Mouse (Mus musculus) heart, embryonic 12.5 days (tissue): ENCODE results near the gene Cmtm5. TPM values are rescaled to one million over a fixed set of nuclear protein-coding genes. Genes with fewer than 3 reads are reported as not detected.
"Not testable (repeated sequence)": the region's sequence is repeated elsewhere in the genome, so short reads cannot be mapped to it uniquely, and the experiment has no call there.

Experiments used
- ATAC-seq: fragments of 200-750 bp; cut with Nextera tagmentation; 2 replicates; pipeline ENCODE4 v1.8.0; 2017; ENCODE audit warnings: moderate TSS enrichment, moderate library complexity; ENCODE audit not compliant: insufficient number of reproducible peaks, low FRiP score
- H3K27ac ChIP-seq: fragments of 300-500 bp; sonication (generic); 2 replicates; pipeline ENCODE4 v1.5.1; 2016; ENCODE audit warnings: mild to moderate bottlenecking, moderate library complexity; ENCODE audit not compliant: poor library complexity, severe bottlenecking
- H3K27me3 ChIP-seq: fragments of 300-500 bp; sonication (generic); replicated peaks from 2 replicates; pipeline ENCODE4 v1.6.1; 2016; ENCODE audit warnings: mild to moderate bottlenecking, moderate library complexity
- H3K36me3 ChIP-seq: fragments of 300-500 bp; sonication (generic); 2 replicates; pipeline ENCODE4 v1.6.1; 2016; ENCODE audit warnings: mild to moderate bottlenecking, moderate library complexity
- H3K4me1 ChIP-seq: fragments of 300-500 bp; sonication (generic); replicated peaks from 2 replicates; pipeline ENCODE4 v1.6.1; 2016; ENCODE audit warnings: mild to moderate bottlenecking
- H3K4me2 ChIP-seq: fragments of 300-500 bp; sonication (generic); 2 replicates; pipeline ENCODE4 v1.6.1; 2016; ENCODE audit warnings: mild to moderate bottlenecking, moderate library complexity
- H3K4me3 ChIP-seq: fragments of 300-500 bp; sonication (generic); 2 replicates; pipeline ENCODE4 v1.5.1; 2016; ENCODE audit warnings: mild to moderate bottlenecking
- H3K9ac ChIP-seq: fragments of 300-500 bp; sonication (generic); 2 replicates; pipeline ENCODE4 v1.6.1; 2016; ENCODE audit warnings: mild to moderate bottlenecking, moderate library complexity
- H3K9me3 ChIP-seq: fragments of 300-500 bp; sonication (generic); replicated peaks from 2 replicates; pipeline ENCODE4 v1.6.1; 2016; ENCODE audit warnings: mild to moderate bottlenecking, moderate library complexity
- WGBS: fragments of 180-500 bp; shearing (Covaris S2); methylation state at CpG from one replicate; pipeline ENCODE4 v1.1.7; 2016; 5-methylcytosine and 5-hydroxymethylcytosine counted together
- polyA plus RNA-seq: library from polyadenylated mRNA; unstranded; fragments of >200 nt; fragmentation: Nextera tagmentation; extraction: Ambion mirVana; gene quantifications from 2 replicates; pipeline ENCODE4 v1.2.1, GENCODE M21; 2016

The Cmtm5 gene
- polyA plus RNA-seq, 1 experiment from 2014 or later = 0.89 TPM

DNA sequence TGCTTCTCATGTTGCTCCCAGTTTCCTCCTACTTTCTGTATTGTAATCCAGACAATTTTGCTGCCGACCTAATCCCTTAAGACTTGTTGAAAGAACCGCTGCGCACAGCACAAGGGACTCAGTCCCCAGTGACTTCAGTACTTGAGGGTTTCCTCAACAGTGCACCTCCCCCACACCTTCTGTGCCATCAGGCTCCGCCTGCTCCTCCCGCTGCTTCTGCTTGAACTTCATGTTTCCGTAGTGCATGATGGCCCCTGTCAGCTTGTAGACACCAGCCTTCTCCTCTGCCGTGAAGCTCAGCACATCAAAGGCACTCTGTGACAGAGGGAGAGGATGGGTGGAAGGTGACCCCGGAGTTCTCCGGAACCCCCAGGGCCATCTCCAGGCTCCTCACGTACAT, 24.7 kb downstream of the Cmtm5 start:
- ATAC-seq = no peak
- 39% methylated on average over 10 of the region's 10 CpGs for WGBS
- H3K4me1 ChIP-seq = peaks cover 51% of the 10 kb centered on the region
- H3K27me3 ChIP-seq = no peaks in the 10 kb centered on the region
- H3K9ac ChIP-seq = peak overlapping the region; percentile 88
- H3K4me3 ChIP-seq = peak overlapping the region; percentile 61
- H3K27ac ChIP-seq = peak overlapping the region; percentile 94
- H3K36me3 ChIP-seq = peaks cover 82% of the 10 kb centered on the region
- peak overlapping the region; percentile 68 for H3K4me2 ChIP-seq
- no peaks in the 10 kb centered on the region for H3K9me3 ChIP-seq

DNA sequence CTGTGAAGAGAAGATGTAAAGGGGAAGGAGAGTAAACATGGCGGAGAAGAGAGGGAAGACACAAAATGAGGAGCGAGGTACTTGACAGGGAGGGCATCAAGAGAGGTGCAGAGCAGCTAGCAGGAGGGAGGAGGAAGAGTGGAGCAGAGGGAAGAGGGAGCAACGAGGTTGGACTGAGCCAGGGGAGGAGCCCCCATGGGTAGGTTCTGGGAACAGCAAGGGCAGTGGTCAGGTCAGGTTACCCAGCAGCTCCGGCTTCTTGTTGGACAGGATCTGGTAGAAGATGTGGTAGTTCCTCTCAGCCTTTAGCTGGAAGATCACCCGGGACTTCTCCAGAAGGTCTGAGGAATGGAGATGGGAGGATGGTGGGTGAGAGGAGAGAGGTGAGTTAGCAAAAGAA, 25.4 kb downstream of the Cmtm5 start:
- Histone ChIP-seq H3K4me3 (peak overlapping the region; percentile 61), H3K4me1 (peaks cover 48% of the 10 kb centered on the region), H3K27me3 (no peaks in the 10 kb centered on the region), H3K9me3 (no peaks in the 10 kb centered on the region), H3K4me2 (peak overlapping the region; percentile 68), H3K36me3 (peaks cover 76% of the 10 kb centered on the region), H3K27ac (peak overlapping the region; percentile 94), H3K9ac (peak overlapping the region; percentile 88)
- ATAC-seq = no peak
- WGBS = 52% methylated on average over 5 of the region's 5 CpGs

DNA sequence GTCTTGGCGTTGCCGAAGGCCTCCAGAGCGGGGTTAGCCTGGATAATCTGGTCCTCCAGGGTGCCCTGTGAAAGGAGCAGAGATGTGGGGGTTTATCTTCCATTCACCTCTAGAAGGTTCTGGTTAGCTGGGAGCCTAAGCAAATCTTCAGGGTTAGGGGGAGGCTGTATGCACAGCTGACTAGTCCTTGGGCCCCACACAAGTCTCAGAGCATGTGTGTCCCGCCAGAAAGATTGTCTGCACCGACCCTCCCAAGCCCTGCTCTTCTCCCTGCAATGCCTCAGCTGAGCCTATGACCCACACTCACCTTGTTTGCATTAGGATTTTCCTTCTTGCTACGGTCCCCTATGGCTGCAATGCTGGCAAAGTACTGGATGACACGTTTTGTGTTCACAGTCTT, 26.7 kb downstream of the Cmtm5 start:
- peak overlapping the region; percentile 68 for H3K4me2 ChIP-seq
- WGBS = 46% methylated on average over 7 of the region's 7 CpGs
- peaks cover 51% of the 10 kb centered on the region for H3K4me1 ChIP-seq
- peak overlapping the region; percentile 94 for H3K27ac ChIP-seq
- H3K9ac ChIP-seq = peak overlapping the region; percentile 88
- H3K4me3 ChIP-seq = peak overlapping the region; percentile 61
- peaks cover 64% of the 10 kb centered on the region for H3K36me3 ChIP-seq
- no peaks in the 10 kb centered on the region for H3K9me3 ChIP-seq
- H3K27me3 ChIP-seq = no peaks in the 10 kb centered on the region
- no peak for ATAC-seq

DNA sequence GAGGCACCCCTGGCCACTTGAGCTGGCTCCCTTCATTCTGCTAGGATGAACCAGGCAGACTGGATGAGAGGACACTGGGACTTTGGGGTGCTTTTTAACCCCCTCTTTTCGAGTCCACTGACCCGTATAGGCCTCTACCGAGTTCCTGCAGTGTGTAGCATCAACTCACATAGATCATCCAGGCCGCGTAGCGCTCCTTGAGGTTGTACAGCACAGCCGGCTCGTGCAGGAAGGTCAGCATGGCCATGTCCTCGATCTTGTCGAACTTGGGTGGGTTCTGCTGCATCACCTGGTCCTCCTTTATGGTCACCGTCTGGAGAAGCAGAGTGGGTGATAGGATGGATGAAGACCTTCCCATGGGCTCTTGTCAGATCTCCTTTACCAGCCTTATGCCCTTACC, 27.7 kb downstream of the Cmtm5 start:
- H3K4me1 ChIP-seq = peaks cover 55% of the 10 kb centered on the region
- H3K36me3 ChIP-seq = peaks cover 54% of the 10 kb centered on the region
- no peak for ATAC-seq
- WGBS = 67% methylated on average over 11 of the region's 11 CpGs
- peak overlapping the region; percentile 61 for H3K4me3 ChIP-seq
- no peaks in the 10 kb centered on the region for H3K27me3 ChIP-seq
- peak overlapping the region; percentile 88 for H3K9ac ChIP-seq
- peak overlapping the region; percentile 68 for H3K4me2 ChIP-seq
- H3K9me3 ChIP-seq = no peaks in the 10 kb centered on the region
- peak overlapping the region; percentile 94 for H3K27ac ChIP-seq

DNA sequence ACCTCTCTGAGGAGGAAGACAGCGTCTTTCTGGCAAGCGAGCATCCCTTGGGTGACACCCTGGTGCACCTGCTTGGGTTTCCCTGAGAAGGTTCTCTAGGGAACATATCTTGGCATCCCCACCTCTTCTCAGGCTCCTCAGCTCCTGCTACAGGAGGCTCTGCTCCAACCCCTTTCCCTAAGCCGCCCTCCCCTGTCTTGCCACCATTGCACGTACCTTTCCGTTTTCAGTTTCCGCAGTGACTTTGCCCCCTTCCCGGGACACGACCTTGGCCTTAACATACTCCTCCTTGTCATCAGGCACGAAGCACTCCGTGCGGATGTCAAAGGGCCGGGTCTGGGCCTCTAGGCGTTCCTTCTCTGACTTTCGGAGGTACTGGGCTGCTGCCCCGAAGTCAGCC, 29.0 kb downstream of the Cmtm5 start:
- 41% methylated on average over 15 of the region's 15 CpGs for WGBS
- H3K4me3 ChIP-seq = peak overlapping the region; percentile 61
- H3K27me3 ChIP-seq = no peaks in the 10 kb centered on the region
- H3K9me3 ChIP-seq = no peaks in the 10 kb centered on the region
- H3K36me3 ChIP-seq = peaks cover 46% of the 10 kb centered on the region
- peak overlapping the region; percentile 88 for H3K9ac ChIP-seq
- peaks cover 58% of the 10 kb centered on the region for H3K4me1 ChIP-seq
- H3K27ac ChIP-seq = peak overlapping the region; percentile 94
- peak overlapping the region; percentile 68 for H3K4me2 ChIP-seq
- ATAC-seq = no peak

DNA sequence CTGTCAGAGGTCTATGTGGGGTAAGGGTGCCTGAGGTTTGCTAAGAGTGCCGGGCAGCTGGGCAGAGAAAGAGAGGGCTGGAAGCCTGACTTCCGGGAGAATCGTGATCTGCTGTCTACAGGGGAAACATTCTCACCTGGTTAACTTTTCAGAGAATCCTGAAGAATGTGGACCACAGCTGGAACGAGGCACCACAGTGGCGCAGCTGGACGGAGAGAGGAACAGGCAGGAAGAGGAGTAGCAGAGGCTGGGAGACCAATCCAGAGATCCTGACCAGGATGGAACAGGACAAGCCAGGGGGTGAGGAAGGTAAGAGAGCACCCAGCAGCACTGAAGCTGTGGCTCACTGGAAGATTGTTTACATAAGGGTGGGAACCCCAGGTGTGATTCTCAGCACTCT, 29.6 kb downstream of the Cmtm5 start:
- Histone ChIP-seq H3K27ac (peak overlapping the region; percentile 94), H3K9me3 (no peaks in the 10 kb centered on the region), H3K9ac (peak overlapping the region; percentile 88), H3K36me3 (peaks cover 46% of the 10 kb centered on the region), H3K4me2 (peak overlapping the region; percentile 68), H3K4me1 (peaks cover 55% of the 10 kb centered on the region), H3K4me3 (peak overlapping the region; percentile 61), H3K27me3 (no peaks in the 10 kb centered on the region)
- no peak for ATAC-seq
- 42% methylated on average over 6 of the region's 6 CpGs for WGBS

DNA sequence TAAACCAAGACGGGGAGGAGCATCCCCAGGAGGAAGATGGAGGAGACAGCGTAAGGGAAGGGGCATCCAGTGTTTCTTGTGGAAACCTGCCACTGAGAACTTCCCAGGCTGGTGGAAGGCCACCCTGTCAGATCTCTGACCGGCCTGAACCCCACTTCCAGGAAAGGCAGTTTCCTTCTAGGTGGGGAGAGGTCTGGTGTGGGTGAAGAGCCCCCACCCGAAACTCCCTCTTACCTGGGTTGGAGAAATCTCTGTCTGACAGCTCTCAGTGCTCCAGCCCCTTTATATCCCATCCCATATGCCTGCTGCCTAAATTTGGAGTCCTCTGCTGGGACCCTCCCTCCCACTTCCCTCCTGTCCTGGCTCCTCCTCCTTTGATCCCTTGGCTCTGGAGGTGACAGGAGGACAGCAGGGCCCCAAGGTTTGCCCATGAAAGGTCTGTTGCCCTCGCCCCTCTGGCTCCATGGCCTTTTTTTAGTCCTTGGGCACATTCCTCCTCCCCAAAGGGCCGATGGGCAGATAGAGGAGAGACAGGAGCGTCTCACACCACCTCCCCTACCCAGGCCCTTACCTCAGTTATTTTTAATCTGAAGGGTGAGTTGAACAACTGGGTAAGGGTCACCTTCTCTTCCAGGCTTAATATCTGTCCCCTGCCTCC, 30.4 kb downstream of the Cmtm5 start, which contains the start of gene Myh6:
TSS of gene Myh6 (minus strand) at position 608 of the 658 bp plus-strand sequence.
- no peaks in the 10 kb centered on the region for H3K9me3 ChIP-seq
- H3K4me2 ChIP-seq = peak within 1 kb of the TSS; percentile 68
- peak; percentile 55 for ATAC-seq
- WGBS = 41% methylated on average over 7 of the region's 7 CpGs
- peaks cover 52% of the 10 kb centered on the region for H3K4me1 ChIP-seq
- H3K27ac ChIP-seq = peak within 1 kb of the TSS; percentile 94
- peaks cover 46% of the 10 kb centered on the region for H3K36me3 ChIP-seq
- H3K27me3 ChIP-seq = no peaks in the 10 kb centered on the region
- peak within 1 kb of the TSS; percentile 88 for H3K9ac ChIP-seq
- peak within 1 kb of the TSS; percentile 61 for H3K4me3 ChIP-seq

- ATAC-seq = peak; percentile 25
- Histone ChIP-seq H3K27ac (peak overlapping the region; percentile 94), H3K27me3 (no peaks in the 10 kb centered on the region), H3K4me1 (peaks cover 53% of the 10 kb centered on the region), H3K4me3 (no peak overlapping the region), H3K36me3 (peaks cover 42% of the 10 kb centered on the region), H3K9ac (peak overlapping the region; percentile 88), H3K4me2 (peak overlapping the region; percentile 68), H3K9me3 (no peaks in the 10 kb centered on the region)
- 51% methylated on average over 3 of the region's 3 CpGs for WGBS
These were observed 31.8 kb downstream of the Cmtm5 start for GRCm38 (mm10) chr14:54967874-54968273.

GRCm38 (mm10) chr14:54968344-54968743, 32.3 kb downstream of the Cmtm5 start:
- Histone ChIP-seq H3K4me3 (no peak overlapping the region), H3K4me1 (peaks cover 55% of the 10 kb centered on the region), H3K4me2 (0 out of 2 replicates have a peak overlapping the region, but pooled peaks have one; percentile 68), H3K9me3 (no peaks in the 10 kb centered on the region), H3K27ac (peak overlapping the region; percentile 94), H3K36me3 (peaks cover 44% of the 10 kb centered on the region), H3K9ac (0 out of 2 replicates have a peak overlapping the region, but pooled peaks have one; percentile 37), H3K27me3 (no peaks in the 10 kb centered on the region)
- peak; percentile 54 for ATAC-seq

DNA sequence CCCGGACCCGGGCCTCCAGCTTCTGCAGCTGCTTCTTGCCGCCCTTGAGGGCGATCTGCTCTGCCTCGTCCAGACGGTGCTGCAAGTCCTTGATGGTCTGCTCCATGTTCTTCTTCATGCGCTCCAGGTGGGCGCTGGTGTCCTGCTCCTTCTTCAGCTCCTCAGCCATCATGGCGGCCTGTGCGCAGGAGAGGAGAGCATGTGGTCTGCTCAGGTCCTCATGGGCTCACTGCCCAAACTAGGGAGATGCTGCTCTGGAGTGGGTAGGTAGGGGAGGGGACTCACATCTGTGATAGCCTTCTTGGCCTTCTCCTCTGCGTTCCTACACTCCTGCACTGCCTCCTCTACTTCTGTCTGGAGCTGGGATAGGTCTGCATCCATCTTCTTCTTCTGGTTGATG, 36.7 kb downstream of the Cmtm5 start:
- not testable (repeated sequence) for H3K27me3 ChIP-seq, H3K4me2 ChIP-seq, H3K4me3 ChIP-seq, H3K9me3 ChIP-seq, ATAC-seq
- peak overlapping the region; percentile 94 for H3K27ac ChIP-seq
- 75% methylated on average over 11 of the region's 11 CpGs for WGBS
- H3K9ac ChIP-seq = peak overlapping the region; percentile 54; the same call in 1 of the 2 replicates
- H3K4me1 ChIP-seq = peaks cover 60% of the 10 kb centered on the region
- peaks cover 70% of the 10 kb centered on the region for H3K36me3 ChIP-seq

DNA sequence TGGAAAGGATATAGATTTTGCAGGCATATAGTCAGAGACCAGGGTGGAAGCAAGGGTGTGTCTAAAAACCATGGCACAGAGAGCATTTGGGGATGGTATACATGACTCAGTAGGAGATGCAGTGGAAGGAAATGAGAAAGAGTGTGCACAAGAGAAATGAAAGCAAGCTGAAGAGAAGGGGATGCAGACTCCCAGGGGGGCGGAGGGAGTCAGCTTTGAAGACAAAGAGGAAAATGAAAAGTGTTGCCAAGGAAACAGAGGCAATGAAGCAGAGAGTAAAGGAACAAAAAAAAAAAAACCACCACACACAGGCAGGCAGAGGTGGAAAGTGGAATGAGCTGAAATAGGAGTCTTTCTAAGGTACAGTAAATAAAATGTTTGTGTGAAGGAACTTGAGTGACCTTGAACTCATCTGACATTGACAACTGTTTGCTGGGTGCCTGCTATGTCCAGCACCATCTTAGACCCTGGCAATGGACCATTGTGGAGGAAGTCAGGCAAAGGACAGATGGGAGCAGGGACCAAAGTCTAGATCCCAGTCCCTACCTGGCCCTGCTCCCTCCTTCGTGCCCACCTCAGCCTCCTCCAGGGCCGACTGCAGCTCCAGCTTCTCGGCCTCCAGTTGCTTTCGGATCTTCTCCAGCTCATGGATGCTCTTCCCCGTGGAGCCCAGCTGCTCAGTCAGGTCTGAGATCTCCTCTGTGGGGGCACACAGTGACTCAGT, 38.2 kb downstream of the Cmtm5 start:
- H3K4me2 ChIP-seq = no peak overlapping the region
- H3K4me1 ChIP-seq = peaks cover 57% of the 10 kb centered on the region
- H3K27ac ChIP-seq = peak overlapping the region; percentile 94

More for the DNA sequence above, 38.2 kb downstream of the Cmtm5 start:
- no peaks in the 10 kb centered on the region for H3K27me3 ChIP-seq
- 80% methylated on average over 6 of the region's 6 CpGs for WGBS
- no peaks in the 10 kb centered on the region for H3K9me3 ChIP-seq
- no peak for ATAC-seq
- peak overlapping the region; percentile 54 for H3K9ac ChIP-seq
- peaks cover 83% of the 10 kb centered on the region for H3K36me3 ChIP-seq
- no peak overlapping the region for H3K4me3 ChIP-seq
